Mouse (Mus musculus): ENCODE results near the gene Prrt4. TPM values are rescaled to one million over a fixed set of nuclear protein-coding genes. Genes with fewer than 3 reads are reported as not detected.
"Not testable (repeated sequence)": the region's sequence is repeated elsewhere in the genome, so short reads cannot be mapped to it uniquely, and the experiment has no call there.

Gene Prrt4
- 12.6 and 13.9 TPM in 2 replicates for polyA plus RNA-seq (2015; fragmentation: Nextera tagmentation; extraction: Ambion mirVana)

DNA sequence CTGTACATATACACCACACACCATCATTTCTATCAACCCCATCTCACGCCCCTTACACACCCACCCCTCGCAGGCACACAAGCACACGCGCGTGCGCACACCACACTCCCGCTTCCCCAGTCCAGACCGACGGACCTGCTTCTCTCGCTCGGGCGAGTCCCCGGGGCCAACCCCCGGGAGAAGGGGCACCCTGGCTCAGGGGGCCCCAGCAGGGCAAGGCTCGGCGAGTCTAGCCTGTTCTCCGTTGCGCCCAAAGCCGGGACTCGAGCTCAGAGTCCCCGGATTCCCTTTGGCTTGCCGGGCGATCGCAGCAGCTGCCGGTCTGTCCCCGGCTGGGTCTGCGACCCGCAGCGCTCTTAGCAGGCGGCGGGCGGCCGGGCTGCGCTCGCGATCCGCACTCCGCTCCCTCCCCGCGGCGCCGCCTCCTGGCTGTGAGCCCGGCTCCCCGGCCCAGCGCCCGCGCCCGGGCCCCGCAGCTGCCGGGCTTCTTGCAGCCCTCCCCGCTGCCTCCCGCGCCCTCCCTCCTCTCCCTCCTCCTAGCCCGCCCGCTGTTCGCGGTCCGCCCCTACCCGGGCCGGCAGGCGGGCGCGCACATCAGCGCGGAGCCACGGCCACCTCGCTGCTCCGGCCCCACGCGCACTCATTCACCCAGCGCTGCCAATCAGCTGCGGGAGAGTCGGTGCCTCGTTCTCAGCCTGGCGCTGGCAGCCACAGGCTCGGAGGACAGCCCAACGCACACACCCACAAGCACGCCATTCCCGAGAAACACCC lies at the start of gene Prrt4:
Prrt4 (minus strand) TSS at position 697 of the 771 bp plus-strand sequence.
- Histone ChIP-seq H3K36me3 (peaks cover 10% of the 10 kb centered on the region), H3K27me3 (replicated peaks) (peaks cover 23% of the 10 kb centered on the region), H3K9ac (replicated peaks) (peak within 1 kb of the TSS; percentile 73), H3K27ac (replicated peaks) (peak within 1 kb of the TSS; percentile 93), H3K4me1 (peaks cover 16% of the 10 kb centered on the region), H3K9me3 (replicated peaks) (no peaks in the 10 kb centered on the region), H3K4me3 (replicated peaks) (peak within 1 kb of the TSS; percentile 59), H3K4me2 (peak within 1 kb of the TSS; percentile 73)
- WGBS, result under 1% methylated on average over 76 of the region's 79 CpGs
- ATAC-seq (ENCODE audit: low FRiP score), result peak; percentile 86

DNA sequence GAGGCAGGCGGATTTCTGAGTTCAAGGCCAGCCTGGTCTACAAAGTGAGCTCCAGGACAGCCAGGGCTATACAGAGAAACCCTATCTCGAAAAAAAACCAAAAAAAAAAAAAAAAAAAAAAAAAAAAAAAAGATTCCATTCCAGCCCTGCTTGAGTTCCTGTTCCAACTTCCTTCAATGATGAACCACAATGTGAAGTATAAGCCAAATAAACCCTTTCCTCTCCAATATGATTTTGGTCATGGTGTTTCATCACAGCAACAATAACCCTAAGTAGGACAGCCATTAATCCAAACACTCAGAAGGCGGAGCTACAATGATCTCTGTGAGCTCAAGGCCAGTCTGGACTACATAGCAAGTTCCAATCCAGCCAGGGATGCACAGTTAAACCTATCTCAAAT lies 38.3 kb upstream of the Prrt4 start:
- H3K9me3 ChIP-seq (replicated peaks); H3K4me2 ChIP-seq; ATAC-seq (ENCODE audit: low FRiP score); H3K27me3 ChIP-seq (replicated peaks); H3K4me3 ChIP-seq (replicated peaks); H3K36me3 ChIP-seq; H3K27ac ChIP-seq (replicated peaks); H3K9ac ChIP-seq (replicated peaks): not testable (repeated sequence)
- peaks cover 33% of the 10 kb centered on the region for H3K4me1 ChIP-seq
- 96% methylated on average over 1 of the region's 3 CpGs for WGBS

DNA sequence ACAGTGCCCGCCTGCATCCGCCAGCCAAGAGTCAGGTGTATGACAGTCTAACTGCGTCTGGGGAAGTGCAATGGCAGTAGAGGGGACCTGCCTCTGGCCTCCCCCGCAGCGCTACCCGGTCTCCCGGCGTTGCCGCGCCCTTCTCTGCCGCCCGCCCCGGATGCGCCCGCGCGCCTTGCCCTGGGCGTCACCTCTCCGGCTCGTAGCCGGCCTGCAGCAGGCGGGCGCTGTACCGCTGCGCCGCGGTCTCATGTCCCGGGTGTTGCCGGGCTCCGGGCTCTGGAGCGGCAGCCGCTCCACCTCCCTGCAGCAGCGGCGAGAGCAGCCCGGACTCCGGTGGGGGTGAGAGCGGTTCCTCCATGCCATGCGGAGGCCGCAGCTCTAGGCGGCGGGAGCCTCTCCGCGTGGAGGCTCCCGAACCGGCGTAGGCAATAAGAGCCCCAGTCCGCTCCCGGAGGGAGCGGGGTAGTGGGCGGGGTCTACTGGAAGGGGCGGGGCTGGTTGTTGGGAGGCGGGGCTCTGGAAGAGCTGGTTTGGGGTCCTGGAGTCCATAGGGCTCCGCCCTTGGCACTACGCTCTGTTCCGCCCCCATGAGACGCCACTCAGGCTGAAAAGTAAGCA lies 36.6 kb upstream of the Prrt4 start, which contains the start of gene Impdh1:
Impdh1 (minus strand) TSS at position 484 of the 621 bp plus-strand sequence.
- H3K9me3 ChIP-seq (replicated peaks), result no peaks in the 10 kb centered on the region
- peaks cover 44% of the 10 kb centered on the region for H3K4me1 ChIP-seq
- peak within 1 kb of the TSS; percentile 72 for H3K4me3 ChIP-seq (replicated peaks)
- peak within 1 kb of the TSS; percentile 99 for H3K4me2 ChIP-seq
- H3K9ac ChIP-seq (replicated peaks), result peak within 1 kb of the TSS; percentile 71
- peak within 1 kb of the TSS; percentile 56; the same call in 1 of the 2 replicates for H3K27ac ChIP-seq (replicated peaks)
- 0% methylated on average over 56 of the region's 56 CpGs for WGBS
- peak; percentile 61 for ATAC-seq (ENCODE audit: low FRiP score)
- peaks cover 8% of the 10 kb centered on the region; the same call in 1 of the 2 replicates for H3K27me3 ChIP-seq (replicated peaks)
- no peaks in the 10 kb centered on the region for H3K36me3 ChIP-seq

DNA sequence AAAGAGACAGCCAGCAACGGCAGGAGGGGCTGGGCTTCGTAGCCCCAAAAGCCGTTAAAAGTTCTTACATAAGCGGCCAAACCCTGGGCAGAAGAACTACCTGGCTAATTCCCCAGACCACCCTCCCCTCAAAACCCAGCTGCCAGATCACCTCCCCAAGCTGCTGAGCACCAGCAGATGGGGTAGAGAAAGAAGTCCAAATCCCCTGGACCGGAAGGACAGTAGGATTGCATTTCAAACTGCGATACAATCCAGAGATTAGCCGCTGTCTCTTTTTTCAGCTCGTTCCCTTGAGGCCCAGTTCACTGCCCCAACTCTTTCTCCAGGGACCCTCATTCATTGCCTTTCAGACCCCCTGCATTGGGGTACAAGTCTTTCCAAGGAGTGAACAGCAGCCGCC lies 35.8 kb upstream of the Prrt4 start:
- H3K9me3 ChIP-seq (replicated peaks), result no peaks in the 10 kb centered on the region
- H3K36me3 ChIP-seq, result no peaks in the 10 kb centered on the region
- peaks cover 8% of the 10 kb centered on the region; the same call in 1 of the 2 replicates for H3K27me3 ChIP-seq (replicated peaks)
- WGBS, result 15% methylated on average over 9 of the region's 9 CpGs
- no peak for ATAC-seq (ENCODE audit: low FRiP score)
- H3K4me2 ChIP-seq, result peak overlapping the region; percentile 99
- H3K4me1 ChIP-seq, result peaks cover 50% of the 10 kb centered on the region
- H3K4me3 ChIP-seq (replicated peaks), result peak overlapping the region; percentile 72
- H3K9ac ChIP-seq (replicated peaks), result peak overlapping the region; percentile 71
- no peak overlapping the region for H3K27ac ChIP-seq (replicated peaks)

DNA sequence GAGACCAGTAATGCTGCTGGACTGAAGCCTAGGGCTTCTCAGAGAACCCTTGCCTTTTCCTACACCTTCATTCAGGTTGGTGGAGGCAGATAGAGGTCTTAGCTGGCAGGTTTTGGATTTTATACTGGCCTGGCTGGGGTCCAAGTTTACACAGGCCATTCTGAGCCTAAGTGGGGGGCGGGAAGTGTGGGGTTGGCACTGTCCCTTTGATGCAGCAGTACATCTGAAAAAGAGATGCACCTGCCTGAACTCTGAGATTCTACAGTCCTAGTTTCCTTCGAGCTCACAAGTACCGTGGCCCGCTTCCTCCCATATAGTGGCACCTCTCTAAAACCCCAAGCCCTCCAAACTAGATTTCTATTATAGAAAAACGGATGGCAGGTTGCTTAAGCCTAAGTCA lies 35.4 kb upstream of the Prrt4 start:
- Histone ChIP-seq H3K27ac (replicated peaks) (no peak overlapping the region), H3K9me3 (replicated peaks) (no peaks in the 10 kb centered on the region), H3K4me1 (peaks cover 54% of the 10 kb centered on the region), H3K36me3 (no peaks in the 10 kb centered on the region), H3K27me3 (replicated peaks) (peaks cover 8% of the 10 kb centered on the region; the same call in 1 of the 2 replicates), H3K9ac (replicated peaks) (peak overlapping the region; percentile 71; the same call in 1 of the 2 replicates), H3K4me3 (replicated peaks) (peak overlapping the region; percentile 72), H3K4me2 (peak overlapping the region; percentile 99)
- WGBS, result 34% methylated on average over 5 of the region's 5 CpGs
- no peak for ATAC-seq (ENCODE audit: low FRiP score)

- H3K4me1 ChIP-seq, result peaks cover 59% of the 10 kb centered on the region
- H3K4me2 ChIP-seq, result peak overlapping the region; percentile 99; the same call in 1 of the 2 replicates
- no peak overlapping the region for H3K4me3 ChIP-seq (replicated peaks)
- H3K9ac ChIP-seq (replicated peaks), result no peak overlapping the region
- no peak for ATAC-seq (ENCODE audit: low FRiP score)
- 5% methylated on average over 1 of the region's 1 CpGs for WGBS
- peaks cover 8% of the 10 kb centered on the region; the same call in 1 of the 2 replicates for H3K27me3 ChIP-seq (replicated peaks)
- H3K36me3 ChIP-seq, result no peaks in the 10 kb centered on the region
- no peaks in the 10 kb centered on the region for H3K9me3 ChIP-seq (replicated peaks)
- no peak overlapping the region; the same call in 1 of the 2 replicates for H3K27ac ChIP-seq (replicated peaks)
These were observed 34.9 kb upstream of the Prrt4 start for GRCm38 (mm10) chr6:29214245-29214644.

DNA sequence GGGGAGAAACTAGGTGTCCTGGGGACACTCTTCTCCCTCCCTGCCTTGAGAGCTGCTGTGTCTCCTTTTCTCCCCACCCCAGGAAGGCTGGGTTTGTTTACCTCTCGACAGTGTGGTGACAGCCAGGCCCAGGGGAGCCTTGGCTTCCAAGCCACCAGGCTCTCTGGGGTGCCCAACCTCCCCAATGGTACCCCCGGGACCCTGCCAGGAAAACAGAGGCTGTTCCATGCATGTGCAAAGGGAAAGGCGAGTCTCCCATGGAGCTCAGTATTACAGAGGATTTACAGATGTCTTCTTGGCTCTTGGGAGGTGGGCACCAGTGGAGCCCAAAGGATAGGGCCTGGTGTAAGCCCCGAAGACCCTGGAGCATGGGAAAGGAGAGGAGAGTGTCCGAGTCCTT lies 34.1 kb upstream of the Prrt4 start:
- peaks cover 67% of the 10 kb centered on the region for H3K4me1 ChIP-seq
- 65% methylated on average over 5 of the region's 5 CpGs for WGBS

GRCm38 (mm10) chr6:29211806-29212492 lies 32.6 kb upstream of the Prrt4 start:
- H3K36me3 ChIP-seq, result peaks cover 3% of the 10 kb centered on the region; the same call in 1 of the 2 replicates
- H3K27ac ChIP-seq (replicated peaks), result peak overlapping the region; percentile 89
- peak overlapping the region; percentile 73 for H3K9ac ChIP-seq (replicated peaks)
- WGBS, result under 1% methylated on average over 61 of the region's 66 CpGs
- H3K9me3 ChIP-seq (replicated peaks), result no peaks in the 10 kb centered on the region
- peaks cover 8% of the 10 kb centered on the region; the same call in 1 of the 2 replicates for H3K27me3 ChIP-seq (replicated peaks)
- peaks cover 68% of the 10 kb centered on the region for H3K4me1 ChIP-seq
- peak; percentile 88 for ATAC-seq (ENCODE audit: low FRiP score)
- peak overlapping the region; percentile 79 for H3K4me3 ChIP-seq (replicated peaks)
- H3K4me2 ChIP-seq, result peak overlapping the region; percentile 83

More for the DNA sequence above, 34.1 kb upstream of the Prrt4 start:
- Histone ChIP-seq H3K4me3 (replicated peaks) (no peak overlapping the region), H3K27me3 (replicated peaks) (peaks cover 8% of the 10 kb centered on the region; the same call in 1 of the 2 replicates), H3K9ac (replicated peaks) (no peak overlapping the region), H3K27ac (replicated peaks) (no peak overlapping the region; the same call in 1 of the 2 replicates), H3K4me2 (no peak overlapping the region), H3K36me3 (no peaks in the 10 kb centered on the region), H3K9me3 (replicated peaks) (no peaks in the 10 kb centered on the region)
- no peak for ATAC-seq (ENCODE audit: low FRiP score)

DNA sequence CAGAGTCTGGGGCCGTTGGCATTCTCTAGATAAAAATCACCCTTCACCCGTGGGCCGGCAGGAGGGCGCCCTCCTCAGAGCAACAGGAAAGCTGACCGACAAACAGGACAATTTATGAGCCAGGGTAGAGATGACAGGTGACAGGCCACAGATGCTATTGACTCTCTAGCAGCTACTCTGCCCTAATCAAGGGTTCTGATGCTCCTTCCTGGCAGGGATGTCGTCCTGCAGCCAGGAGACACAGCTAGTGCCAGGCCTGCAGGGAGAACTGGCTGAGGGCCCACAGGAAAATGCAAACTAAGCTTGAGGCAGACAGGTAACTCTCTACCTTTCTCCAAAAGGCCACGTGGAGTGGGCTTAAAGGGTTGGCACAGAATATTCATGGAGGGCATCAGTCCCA lies 31.8 kb upstream of the Prrt4 start:
- Histone ChIP-seq H3K4me3 (replicated peaks) (peak overlapping the region; percentile 79), H3K4me1 (peaks cover 62% of the 10 kb centered on the region), H3K27ac (replicated peaks) (peak overlapping the region; percentile 89), H3K9ac (replicated peaks) (peak overlapping the region; percentile 73), H3K27me3 (replicated peaks) (peaks cover 8% of the 10 kb centered on the region; the same call in 1 of the 2 replicates), H3K9me3 (replicated peaks) (no peaks in the 10 kb centered on the region), H3K4me2 (peak overlapping the region; percentile 83), H3K36me3 (peaks cover 10% of the 10 kb centered on the region)
- 27% methylated on average over 7 of the region's 7 CpGs for WGBS
- ATAC-seq (ENCODE audit: low FRiP score), result no peak

- Histone ChIP-seq H3K4me2 (peak overlapping the region; percentile 83), H3K9me3 (replicated peaks) (no peaks in the 10 kb centered on the region), H3K9ac (replicated peaks) (0 out of 2 replicates have a peak overlapping the region, but pooled peaks have one; percentile 1), H3K4me3 (replicated peaks) (no peak overlapping the region; the same call in 1 of the 2 replicates), H3K4me1 (peaks cover 58% of the 10 kb centered on the region), H3K27me3 (replicated peaks) (peaks cover 8% of the 10 kb centered on the region; the same call in 1 of the 2 replicates), H3K27ac (replicated peaks) (no peak overlapping the region), H3K36me3 (peaks cover 15% of the 10 kb centered on the region)
- 88% methylated on average over 9 of the region's 9 CpGs for WGBS
- ATAC-seq (ENCODE audit: low FRiP score), result no peak
These were observed 31.0 kb upstream of the Prrt4 start for GRCm38 (mm10) chr6:29210231-29210936.
